Mouse (Mus musculus) layer of hippocampus, adult 2 months (tissue): ENCODE results near the gene Sqor. TPM values are rescaled to one million over a fixed set of nuclear protein-coding genes. Genes with fewer than 3 reads are reported as not detected.
A peak's percentile ranks its signal among the peaks of the same experiment; 100 is the strongest.

ENCODE experiments used
- DNase-seq, 2 experiments: peaks; one replicate each; pipeline ENCODE4 v3.0.0; 2022; ENCODE audit warnings: low spot score in 2 of 2
- H3K27ac ChIP-seq: fragments of 200-600 bp; 2 replicates; pipeline ENCODE4 v1.8.1; 2022
- H3K4me3 ChIP-seq: fragments of 200-600 bp; 2 replicates; pipeline ENCODE4 v1.8.1; 2022; ENCODE audit warnings: mild to moderate bottlenecking
- CTCF ChIP-seq: fragments of 200-600 bp; conservative IDR thresholded peaks from 2 replicates; pipeline ENCODE4 v1.8.1; 2022; ENCODE audit warnings: antibody characterized with exemption, mild to moderate bottlenecking, moderate library complexity
- total RNA-seq, 2 experiments: library from RNA; stranded (reverse); gene quantifications; 2 replicates each; pipeline ENCODE4 v1.2.3; 2021

The Sqor gene
- total RNA-seq, 2 experiments from 2014 or later, result 4.3 to 5.5 TPM

DNA sequence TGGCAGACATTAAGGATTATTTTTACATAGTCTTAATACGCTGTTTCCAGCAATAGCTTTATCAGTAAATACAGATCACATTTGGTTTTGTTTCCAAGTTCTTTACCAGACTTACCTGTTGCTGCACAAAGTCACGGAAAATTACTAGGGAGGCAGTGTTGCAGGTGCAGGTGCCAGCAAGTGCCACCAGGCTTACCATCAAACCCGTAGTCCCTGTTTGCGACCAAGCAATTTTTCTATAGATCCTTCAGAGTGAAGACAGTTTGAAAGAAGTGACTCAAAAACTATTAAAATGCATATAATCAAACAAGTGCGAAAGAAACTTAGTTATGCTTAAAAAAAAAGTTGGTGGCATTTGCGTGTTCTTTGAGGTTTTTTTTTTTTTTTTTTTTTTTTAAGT, 511 bp upstream of the Sqor start:
- no peak for DNase-seq
- TF ChIP-seq CTCF, result 0 out of 2 replicates have a peak, but pooled peaks have one; percentile 6
- H3K27ac ChIP-seq, result no peak overlapping the region
- H3K4me3 ChIP-seq, result no peak overlapping the region; the same call in 1 of the 2 replicates

DNA sequence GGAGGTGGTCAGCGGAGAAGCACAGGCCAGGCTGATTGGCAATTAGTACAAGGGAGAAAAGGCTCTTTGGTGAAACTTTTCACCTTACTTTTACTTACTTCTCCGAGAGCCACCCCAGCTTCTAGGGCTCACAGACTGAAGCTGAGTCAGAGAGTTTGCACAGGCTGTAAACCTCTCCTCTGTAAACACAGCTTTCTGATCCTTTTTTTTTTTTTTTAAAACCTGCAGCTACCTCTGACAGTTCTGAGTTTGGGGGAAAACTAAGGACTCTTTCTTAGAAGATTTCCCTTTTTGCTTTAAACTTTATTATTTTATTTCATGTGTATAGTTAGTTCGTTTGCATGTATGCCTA, 733 bp downstream of the Sqor start:
- H3K27ac ChIP-seq, result peak overlapping the region; percentile 74; the same call in 1 of the 2 replicates
- H3K4me3 ChIP-seq, result peak overlapping the region; percentile 63
- no peak for DNase-seq
- TF ChIP-seq CTCF, result no peak

DNA sequence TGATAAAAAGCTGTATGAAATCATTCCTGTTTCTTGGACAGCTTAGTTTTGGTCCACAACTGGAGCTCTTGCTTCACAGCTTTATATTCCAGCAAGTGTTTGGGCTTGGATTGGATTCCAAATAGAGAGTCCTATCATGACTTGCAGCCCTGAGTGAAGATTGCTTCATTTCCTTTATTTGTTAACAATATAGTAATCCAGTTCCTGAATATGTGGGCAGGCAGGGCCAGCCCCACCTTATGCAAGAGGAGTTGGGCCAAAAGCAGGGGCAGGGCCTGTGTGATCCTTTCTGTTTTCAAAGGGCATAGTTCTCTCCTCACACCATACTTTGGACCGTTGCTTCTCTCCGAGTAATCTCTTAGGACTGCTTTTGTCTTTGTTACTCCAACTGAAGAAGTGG, 6.0 kb downstream of the Sqor start:
- no peak overlapping the region for H3K4me3 ChIP-seq
- no peak overlapping the region for H3K27ac ChIP-seq
- no peak for DNase-seq
- no peak for TF ChIP-seq CTCF

DNA sequence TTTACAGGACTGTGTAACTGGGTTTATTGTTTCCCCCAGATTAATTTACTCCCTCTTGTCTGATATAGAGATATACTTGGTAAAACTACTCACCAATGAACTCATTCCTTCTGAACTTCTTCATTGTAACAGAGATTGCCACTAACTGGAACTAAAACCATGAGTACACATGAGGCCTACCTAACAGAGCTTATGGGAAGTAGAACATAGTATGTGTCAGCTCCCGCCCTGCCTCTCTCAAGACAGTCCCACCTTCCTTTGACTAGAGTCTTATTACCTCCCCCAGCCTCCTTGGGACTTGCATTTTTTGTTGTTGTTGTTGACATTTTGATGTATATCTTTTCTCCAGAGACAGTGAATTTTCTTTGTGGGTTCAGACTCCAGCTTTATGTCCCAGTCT, 7.9 kb downstream of the Sqor start:
- Histone ChIP-seq H3K27ac (no peak overlapping the region), H3K4me3 (no peak overlapping the region)
- no peak for DNase-seq
- TF ChIP-seq CTCF, result no peak

DNA sequence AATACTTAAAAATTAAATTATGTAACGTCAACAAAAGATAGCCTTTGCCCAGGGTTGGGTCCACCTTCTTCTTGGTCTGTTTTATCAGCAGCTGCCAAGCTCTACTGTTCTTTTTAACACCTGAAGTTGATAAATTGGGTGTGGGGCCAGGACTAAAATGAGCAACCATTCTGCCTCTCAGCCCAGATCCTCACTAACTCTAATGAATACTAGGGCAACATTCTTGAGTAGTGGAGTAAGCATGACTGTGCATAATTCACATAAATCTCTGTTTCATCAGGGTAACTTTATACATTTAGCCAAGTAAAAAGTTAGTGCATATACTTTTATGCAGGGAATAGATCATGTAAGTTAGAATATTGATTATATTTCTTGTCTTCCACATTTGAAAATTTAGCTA, 10.5 kb downstream of the Sqor start:
- Histone ChIP-seq H3K27ac (no peak overlapping the region), H3K4me3 (no peak overlapping the region)
- TF ChIP-seq CTCF, result no peak
- no peak for DNase-seq

DNA sequence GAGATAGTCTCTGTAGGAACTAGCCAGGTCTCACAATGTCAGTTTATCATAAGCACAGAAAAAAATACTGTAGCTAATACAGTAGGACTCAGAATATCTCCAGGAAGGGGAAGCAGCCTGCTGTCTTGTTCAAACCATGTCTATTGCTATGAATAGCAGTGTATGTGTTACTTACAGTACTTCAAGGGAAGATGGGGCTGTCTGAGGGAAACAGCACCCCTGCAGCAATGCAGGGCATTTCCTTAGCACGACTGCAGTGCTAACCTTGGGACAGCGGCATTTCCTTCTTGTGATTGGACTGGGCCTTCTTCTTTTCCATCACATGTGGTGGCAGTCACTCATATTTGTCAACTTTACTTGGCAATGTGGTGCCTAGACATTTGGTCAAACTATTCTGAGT, 11.8 kb downstream of the Sqor start:
- no peak for TF ChIP-seq CTCF
- DNase-seq, result no peak

DNA sequence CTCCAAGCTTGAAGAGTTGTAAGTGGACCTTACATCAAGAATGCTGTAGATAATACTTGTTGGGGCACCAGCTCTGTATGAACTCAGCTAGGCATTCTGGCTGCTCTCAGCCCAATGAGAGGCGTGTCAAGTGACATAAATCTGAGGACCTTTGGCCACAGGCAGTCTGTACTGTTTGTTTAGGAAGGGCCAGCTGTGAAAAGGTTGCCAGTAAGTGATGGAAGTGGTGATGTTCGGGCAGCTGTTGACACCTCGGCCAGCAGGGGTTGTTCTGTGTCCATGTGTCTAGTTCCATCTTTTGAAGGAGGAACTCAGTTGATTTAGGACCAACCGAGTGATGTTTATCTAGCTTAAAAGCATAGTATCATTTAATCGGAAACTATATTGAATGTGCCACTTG, 14.9 kb downstream of the Sqor start:
- no peak overlapping the region for H3K4me3 ChIP-seq
- TF ChIP-seq CTCF, result no peak
- no peak for DNase-seq
- no peak overlapping the region for H3K27ac ChIP-seq

More for the DNA sequence above, 11.8 kb downstream of the Sqor start:
- H3K4me3 ChIP-seq, result no peak overlapping the region
- H3K27ac ChIP-seq, result no peak overlapping the region

DNA sequence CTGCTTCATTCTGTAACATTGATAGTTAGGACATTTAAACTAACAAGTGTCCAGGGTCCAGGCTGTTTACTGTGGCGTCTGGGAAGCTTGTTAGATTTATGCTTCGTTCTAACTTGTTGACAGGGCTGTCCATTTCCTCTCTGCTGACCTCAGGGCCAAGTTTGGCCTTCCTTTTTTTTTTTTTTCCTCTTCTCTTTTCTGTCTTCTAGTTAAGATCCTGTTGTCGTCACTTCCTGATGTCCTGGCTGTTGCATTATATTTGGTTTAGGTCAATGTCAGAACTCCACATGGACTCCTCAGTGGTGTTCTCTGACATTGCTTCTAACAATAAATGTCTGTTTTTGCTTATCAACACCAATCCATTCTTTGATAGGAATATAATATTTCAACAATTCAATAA, 15.4 kb downstream of the Sqor start:
- DNase-seq, result no peak
- no peak for TF ChIP-seq CTCF
- no peak overlapping the region for H3K4me3 ChIP-seq
- H3K27ac ChIP-seq, result no peak overlapping the region

DNA sequence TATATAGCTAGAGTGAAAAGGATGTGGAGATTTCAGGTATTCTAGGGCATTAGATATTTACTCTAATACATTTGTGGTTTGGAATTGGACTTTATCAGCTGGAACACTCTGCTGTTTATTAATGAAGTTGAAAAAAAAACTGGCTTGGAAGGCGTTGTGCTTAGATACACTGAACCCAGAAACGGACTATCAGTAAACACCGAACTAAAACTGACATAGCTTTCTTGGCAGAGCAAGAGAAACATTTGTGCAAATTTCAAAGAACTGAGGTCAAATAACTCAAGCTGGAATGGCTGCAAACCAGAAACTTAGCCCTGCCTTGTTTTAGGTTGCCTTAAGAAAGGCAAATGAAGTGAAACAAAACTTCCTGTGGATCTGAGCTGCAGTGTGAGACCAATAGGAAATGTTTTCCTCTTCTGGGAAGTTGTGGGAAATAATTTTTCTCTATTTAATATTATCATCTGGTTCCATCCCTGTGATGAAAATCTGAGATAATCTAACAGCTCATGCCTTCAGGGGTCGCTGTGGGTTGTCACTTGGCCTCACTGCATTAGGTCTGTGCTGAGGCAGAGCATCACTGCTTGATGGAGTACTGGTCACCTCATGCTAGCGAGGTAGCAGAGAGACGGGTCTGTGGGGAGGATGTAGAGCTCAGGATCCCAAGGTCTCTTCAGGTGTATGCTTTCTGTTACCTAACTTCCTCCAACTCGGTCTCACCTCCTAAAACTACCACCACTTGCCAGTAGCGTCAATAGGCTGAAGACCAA, 16.7 kb downstream of the Sqor start:
- H3K27ac ChIP-seq, result no peak overlapping the region
- no peak for TF ChIP-seq CTCF
- no peak for DNase-seq
- H3K4me3 ChIP-seq, result no peak overlapping the region

DNA sequence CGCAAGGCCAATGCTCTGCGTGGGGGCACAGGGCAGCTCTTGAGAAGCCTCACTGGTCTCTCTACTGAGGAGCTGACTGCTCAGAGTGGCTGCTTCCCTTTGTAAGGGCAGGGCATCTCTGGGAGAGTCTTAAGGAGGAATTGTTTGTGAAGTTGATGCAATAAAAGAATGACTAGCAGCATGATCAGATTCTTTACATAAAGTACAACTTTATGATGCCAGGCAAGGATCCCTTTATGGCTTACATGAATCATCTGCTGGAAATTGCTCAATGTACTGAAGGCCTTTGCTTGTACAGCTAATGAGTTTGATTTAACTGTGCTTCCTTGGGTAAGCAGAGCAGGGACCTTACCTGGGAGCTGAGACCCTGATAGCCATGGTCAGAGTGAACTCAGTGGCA, 18.7 kb downstream of the Sqor start:
- no peak overlapping the region for H3K27ac ChIP-seq
- TF ChIP-seq CTCF, result no peak
- no peak overlapping the region for H3K4me3 ChIP-seq
- no peak for DNase-seq

DNA sequence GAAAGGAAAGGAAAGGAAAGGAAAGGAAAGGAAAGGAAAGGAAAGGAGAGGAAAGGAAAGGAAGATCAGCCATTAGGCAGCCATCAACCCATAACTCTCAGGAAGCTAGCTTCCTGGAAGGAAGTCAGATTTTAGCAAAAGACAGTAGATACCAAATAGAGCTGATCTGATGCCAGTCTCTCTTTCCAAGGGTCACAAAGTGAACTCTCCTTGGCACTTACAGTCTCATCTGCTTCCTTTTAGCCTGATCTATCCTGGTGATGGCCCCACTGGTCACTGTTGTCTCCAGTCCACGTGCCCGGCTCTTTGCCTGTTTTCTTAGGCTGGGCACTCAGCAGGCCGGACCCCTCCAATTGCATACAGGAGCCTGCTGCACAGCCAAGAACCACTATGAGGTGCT, 19.7 kb downstream of the Sqor start:
- no peak overlapping the region for H3K4me3 ChIP-seq
- no peak for TF ChIP-seq CTCF

DNA sequence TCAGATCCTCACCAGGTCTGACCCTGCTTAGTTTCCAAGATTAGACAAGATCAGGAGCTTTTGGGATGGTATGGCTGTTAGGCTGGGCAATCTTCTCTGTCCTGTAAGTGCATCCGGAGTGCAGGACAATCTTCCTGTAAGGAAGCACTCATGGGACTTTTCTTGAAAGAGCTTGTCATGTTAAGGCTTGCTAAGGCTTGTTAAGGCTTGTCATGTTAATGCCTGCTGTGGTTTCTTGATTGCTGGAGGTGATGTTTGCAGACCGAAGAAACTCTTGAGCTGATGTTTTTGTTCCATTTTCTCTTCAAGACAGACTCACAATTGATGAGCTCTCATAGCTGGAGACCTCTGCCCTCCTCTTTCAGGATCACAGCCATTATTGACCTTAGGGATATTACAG, 21.1 kb downstream of the Sqor start:
- TF ChIP-seq CTCF, result no peak
- no peak for DNase-seq

More for the DNA sequence above, 19.7 kb downstream of the Sqor start:
- no peak for DNase-seq
- no peak overlapping the region for H3K27ac ChIP-seq

DNA sequence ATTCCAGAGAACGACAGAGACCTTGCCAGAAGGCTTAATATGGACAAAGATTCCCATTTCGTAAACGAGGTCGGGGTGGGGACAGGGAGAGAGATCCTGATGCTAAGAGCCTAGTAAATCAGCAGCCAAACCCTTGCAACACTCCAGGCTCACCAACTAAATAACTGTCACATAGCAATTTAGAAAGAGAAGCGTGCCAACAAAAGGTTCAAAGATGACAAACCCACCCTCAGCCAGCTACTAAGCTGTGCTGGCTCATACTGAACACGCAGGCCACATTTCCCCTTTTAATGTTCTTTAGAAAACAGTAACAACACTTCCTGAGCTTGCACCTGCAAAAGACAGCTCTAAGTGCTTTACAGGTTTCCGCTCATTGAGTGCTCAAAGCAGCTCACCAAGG, 24.3 kb downstream of the Sqor start:
- TF ChIP-seq CTCF, result no peak
- H3K4me3 ChIP-seq, result no peak overlapping the region
- DNase-seq, result no peak

More for the DNA sequence above, 21.1 kb downstream of the Sqor start:
- H3K27ac ChIP-seq, result no peak overlapping the region
- no peak overlapping the region for H3K4me3 ChIP-seq

DNA sequence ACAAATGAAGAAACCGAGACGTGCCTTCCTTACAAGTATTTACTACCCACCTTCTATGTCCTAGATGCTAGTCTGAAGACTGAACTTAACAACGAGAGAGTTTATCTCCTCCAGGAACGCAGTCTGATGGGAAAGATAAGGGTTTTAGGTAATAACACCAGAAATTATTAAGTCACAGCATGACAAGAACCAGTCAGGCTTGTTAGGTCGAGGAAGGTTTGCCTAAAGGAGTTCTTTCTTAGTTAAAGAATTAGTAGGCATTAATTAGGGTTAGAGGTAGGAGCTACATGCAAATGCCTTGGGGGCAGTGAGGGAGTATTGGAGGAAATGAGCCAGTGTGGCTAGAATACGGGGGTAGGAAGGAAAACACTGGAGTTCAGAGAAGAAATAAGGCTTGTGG, 24.7 kb downstream of the Sqor start:
- Histone ChIP-seq H3K4me3 (no peak overlapping the region), H3K27ac (no peak overlapping the region)
- no peak for TF ChIP-seq CTCF
- DNase-seq, result no peak

More for the DNA sequence above, 24.3 kb downstream of the Sqor start:
- H3K27ac ChIP-seq, result no peak overlapping the region
